Mouse (Mus musculus) lung, postnatal 0 days (tissue): ENCODE measurements around the gene Nfia.

Experiments used
- CTCF ChIP-seq: IDR thresholded peaks from 2 replicates; pipeline ENCODE4 v1.5.1; 2016; ENCODE audit warnings: antibody characterized with exemption, mild to moderate bottlenecking
- EP300 ChIP-seq: IDR thresholded peaks from 2 replicates; pipeline ENCODE4 v1.6.1; 2016; ENCODE audit warnings: antibody characterized with exemption, mild to moderate bottlenecking, control low read depth

DNA sequence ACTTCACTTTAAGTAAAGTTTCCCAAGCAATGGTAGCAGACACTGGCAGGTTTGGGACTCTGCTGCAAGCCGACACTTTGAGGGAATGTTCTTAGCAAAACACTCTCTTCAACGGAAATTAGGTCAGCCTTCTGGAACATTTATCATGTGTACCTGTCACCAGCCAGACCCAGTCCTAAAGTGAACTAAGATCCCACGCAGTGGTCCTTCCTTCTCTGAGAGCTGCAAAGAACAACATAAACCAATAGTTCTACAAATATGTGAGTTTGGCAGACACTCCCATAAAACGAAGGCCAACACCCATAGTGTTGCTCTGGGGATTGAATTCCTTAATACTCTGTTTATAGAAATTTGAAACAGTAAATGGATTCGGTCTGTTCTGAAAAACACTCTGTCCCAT, 217.9 kb downstream of the Nfia start:
- no peak for TF ChIP-seq CTCF
- peak; percentile 85 for TF ChIP-seq EP300
